Mouse (Mus musculus) ovary, adult 10 weeks (tissue): Measurements from ENCODE around the gene Bmp4. TPM values are rescaled to one million over a fixed set of nuclear protein-coding genes. Genes with fewer than 3 reads are reported as not detected.

Experiments used
- polyA plus RNA-seq: library from polyadenylated mRNA; stranded (reverse); fragments of 350-450 nt; fragmentation: Illumina TruSeq; extraction: RNeasy Lipid Tissue Mini Kit (QIAGEN cat#74804); gene quantifications from one replicate; pipeline ENCODE4 v1.2.3, GENCODE M21; 2014

The Bmp4 gene
- polyA plus RNA-seq: 22.4 TPM

DNA sequence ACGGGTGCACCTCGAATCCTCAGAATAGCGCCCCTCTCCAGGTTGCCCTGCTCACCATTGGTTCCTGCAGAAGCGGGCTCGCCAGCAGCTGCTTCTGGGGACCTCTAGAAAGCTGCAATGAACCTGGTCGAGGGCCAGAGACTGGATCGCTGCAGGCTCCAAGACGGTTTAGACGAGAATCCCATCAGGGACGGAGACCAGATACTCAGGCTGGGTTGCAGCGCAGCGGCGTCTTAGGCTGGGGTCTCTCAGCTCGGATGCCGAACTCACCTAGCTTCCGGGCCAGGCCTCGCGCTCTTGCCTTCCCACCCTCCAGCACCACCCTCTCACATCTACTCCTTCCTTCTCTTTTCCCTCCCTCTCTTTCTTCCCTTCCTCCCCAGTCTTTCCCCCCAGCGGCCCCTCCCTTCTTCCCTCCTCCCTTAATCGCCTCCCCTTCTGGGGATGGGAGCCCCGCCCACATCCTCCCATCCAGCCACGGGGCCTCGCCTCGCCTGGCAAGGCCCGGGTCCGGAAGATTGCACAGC lies at the start of gene Bmp4:
Bmp4 (minus strand) TSS at position 421 of the 527 bp plus-strand sequence.

DNA sequence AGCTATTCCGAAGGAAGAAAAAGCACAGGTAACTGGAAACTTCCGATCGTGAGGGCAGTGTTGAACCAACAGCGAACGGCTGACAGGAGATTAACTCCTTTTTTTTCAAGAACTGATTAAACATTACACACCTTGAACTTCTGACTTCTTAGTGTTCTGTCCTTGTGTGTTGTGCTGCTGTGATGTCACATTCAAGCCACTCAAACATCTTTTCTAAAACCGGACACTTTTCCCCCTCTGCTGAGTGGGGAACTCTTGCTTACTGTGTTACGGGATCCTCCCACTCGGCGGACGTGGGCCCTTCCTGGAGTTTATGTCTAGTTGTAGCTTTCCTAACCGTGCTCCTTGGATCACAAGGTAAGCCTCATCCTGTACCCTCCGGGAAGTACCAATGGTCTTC lies 11.2 kb downstream of the Bmp4 start, which contains the start of gene Gm15217:
Gm15217 (plus strand) TSS at position 130 of the 400 bp plus-strand sequence.

Other genes with a start within 250 kb of the Bmp4 start
- not detected for gene Gm15217, start 11.3 kb downstream of the Bmp4 start, polyA plus RNA-seq